Mouse (Mus musculus) hindbrain, embryonic 14.5 days (tissue): Measurements from ENCODE around the gene Fam53a. TPM values are rescaled to one million over a fixed set of nuclear protein-coding genes. Genes with fewer than 3 reads are reported as not detected.

Experiments
- ATAC-seq: fragments of 200-750 bp; cut with Nextera tagmentation; 2 replicates; pipeline ENCODE4 v1.8.0; 2017; ENCODE audit warnings: moderate number of reproducible peaks, mild to moderate bottlenecking, moderate TSS enrichment, moderate library complexity; ENCODE audit not compliant: low FRiP score
- DNase-seq: peaks from one replicate; pipeline ENCODE4 v3.0.0-alpha.2; 2015; ENCODE audit warnings: low spot score
- H3K27ac ChIP-seq: fragments of 300-500 bp; sonication (generic); 2 replicates; pipeline ENCODE4 v1.5.1; 2014; ENCODE audit warnings: mild to moderate bottlenecking, moderate library complexity
- H3K27me3 ChIP-seq: fragments of 300-500 bp; sonication (generic); 2 replicates; pipeline ENCODE4 v1.6.1; 2014; ENCODE audit warnings: mild to moderate bottlenecking, low read length, mixed read lengths; ENCODE audit not compliant: control insufficient read depth, insufficient read depth
- H3K36me3 ChIP-seq: fragments of 300-500 bp; sonication (generic); replicated peaks from 2 replicates; pipeline ENCODE4 v1.6.1; 2014; ENCODE audit not compliant: control insufficient read depth, insufficient read depth
- H3K4me1 ChIP-seq: fragments of 300-500 bp; sonication (generic); replicated peaks from 2 replicates; pipeline ENCODE4 v1.6.1; 2014; ENCODE audit warnings: antibody characterized with exemption, low read length, mixed read lengths; ENCODE audit not compliant: control insufficient read depth, insufficient read depth
- H3K4me2 ChIP-seq: fragments of 300-500 bp; sonication (generic); replicated peaks from 2 replicates; pipeline ENCODE4 v1.6.1; 2014; ENCODE audit warnings: mild to moderate bottlenecking, moderate library complexity
- H3K4me3 ChIP-seq: fragments of 300-500 bp; sonication (generic); replicated peaks from 2 replicates; pipeline ENCODE4 v1.5.1; 2014; ENCODE audit warnings: mild to moderate bottlenecking, low read length
- H3K9ac ChIP-seq: fragments of 300-500 bp; sonication (generic); 2 replicates; pipeline ENCODE4 v1.6.1; 2014
- H3K9me3 ChIP-seq: fragments of 300-500 bp; sonication (generic); 2 replicates; pipeline ENCODE4 v1.6.1; 2016; ENCODE audit warnings: low read length; ENCODE audit not compliant: control insufficient read depth
- WGBS: fragments of 180-500 bp; shearing (Covaris S2); extraction: QIAGEN DNeasy Blood & Tissue Kit; methylation state at CpG from one replicate; pipeline ENCODE4 v1.1.7; 2014; 5-methylcytosine and 5-hydroxymethylcytosine counted together
- polyA plus RNA-seq: library from polyadenylated mRNA; unstranded; fragments of >200 nt; fragmentation: Nextera tagmentation; extraction: Ambion mirVana; gene quantifications from 2 replicates; pipeline ENCODE4 v1.2.1, GENCODE M21; 2014

Gene Fam53a
- polyA plus RNA-seq, 1 experiment from 2014 or later, result 26.8 TPM

GRCm38 (mm10) chr5:33614391-33614790 lies 15.0 kb downstream of the Fam53a start:
- H3K9me3 ChIP-seq, result no peaks in the 10 kb centered on the region
- H3K36me3 ChIP-seq, result peaks cover 31% of the 10 kb centered on the region
- ATAC-seq (no peak), DNase-seq (no peak)
- H3K9ac ChIP-seq, result no peak overlapping the region
- H3K27me3 ChIP-seq, result no peaks in the 10 kb centered on the region
- 89% methylated on average over 6 of the region's 6 CpGs for WGBS
- no peak overlapping the region for H3K4me3 ChIP-seq
- H3K27ac ChIP-seq, result no peak overlapping the region
- no peaks in the 10 kb centered on the region for H3K4me1 ChIP-seq
- no peak overlapping the region for H3K4me2 ChIP-seq

- ATAC-seq (no peak), DNase-seq (no peak)
- H3K4me1 ChIP-seq, result no peaks in the 10 kb centered on the region
- WGBS, result 90% methylated on average over 1 of the region's 1 CpGs
- H3K9me3 ChIP-seq, result no peaks in the 10 kb centered on the region
- H3K4me2 ChIP-seq, result no peak overlapping the region
- H3K27me3 ChIP-seq, result no peaks in the 10 kb centered on the region
- peaks cover 46% of the 10 kb centered on the region for H3K36me3 ChIP-seq
- H3K9ac ChIP-seq, result no peak overlapping the region
- H3K4me3 ChIP-seq, result no peak overlapping the region
- no peak overlapping the region for H3K27ac ChIP-seq
These were observed 17.6 kb downstream of the Fam53a start for GRCm38 (mm10) chr5:33611795-33612194.

GRCm38 (mm10) chr5:33609226-33609625 lies 20.2 kb downstream of the Fam53a start:
- no peaks in the 10 kb centered on the region for H3K4me1 ChIP-seq
- H3K27ac ChIP-seq, result no peak overlapping the region
- WGBS, result 96% methylated on average over 1 of the region's 1 CpGs
- H3K36me3 ChIP-seq, result peaks cover 49% of the 10 kb centered on the region
- no peaks in the 10 kb centered on the region for H3K9me3 ChIP-seq
- ATAC-seq (no peak), DNase-seq (no peak)
- H3K27me3 ChIP-seq, result no peaks in the 10 kb centered on the region
- H3K9ac ChIP-seq, result no peak overlapping the region
- H3K4me3 ChIP-seq, result no peak overlapping the region
- no peak overlapping the region for H3K4me2 ChIP-seq

GRCm38 (mm10) chr5:33607434-33607833 lies 22.0 kb downstream of the Fam53a start:
- H3K9ac ChIP-seq, result no peak overlapping the region
- ATAC-seq (no peak), DNase-seq (no peak)
- no peak overlapping the region for H3K27ac ChIP-seq
- no peaks in the 10 kb centered on the region for H3K9me3 ChIP-seq
- H3K27me3 ChIP-seq, result no peaks in the 10 kb centered on the region
- peaks cover 35% of the 10 kb centered on the region for H3K36me3 ChIP-seq
- H3K4me3 ChIP-seq, result no peak overlapping the region
- H3K4me1 ChIP-seq, result no peaks in the 10 kb centered on the region
- H3K4me2 ChIP-seq, result no peak overlapping the region
- 95% methylated on average over 15 of the region's 15 CpGs for WGBS

GRCm38 (mm10) chr5:33606631-33607030 lies 22.8 kb downstream of the Fam53a start:
- Histone ChIP-seq H3K27me3 (no peaks in the 10 kb centered on the region), H3K9me3 (no peaks in the 10 kb centered on the region), H3K4me3 (no peak overlapping the region), H3K4me1 (no peaks in the 10 kb centered on the region), H3K27ac (no peak overlapping the region), H3K4me2 (no peak overlapping the region), H3K9ac (no peak overlapping the region), H3K36me3 (peaks cover 28% of the 10 kb centered on the region)
- ATAC-seq (no peak), DNase-seq (no peak)
- 65% methylated on average over 7 of the region's 7 CpGs for WGBS

GRCm38 (mm10) chr5:33605314-33605713 lies 24.1 kb downstream of the Fam53a start:
- H3K36me3 ChIP-seq, result peaks cover 33% of the 10 kb centered on the region

GRCm38 (mm10) chr5:33593620-33594019 lies 35.8 kb downstream of the Fam53a start:
- no peaks in the 10 kb centered on the region for H3K36me3 ChIP-seq
- no peaks in the 10 kb centered on the region for H3K4me1 ChIP-seq
- no peak overlapping the region for H3K4me2 ChIP-seq
- H3K9me3 ChIP-seq, result no peaks in the 10 kb centered on the region
- no peak overlapping the region for H3K4me3 ChIP-seq
- DNase-seq (no peak), ATAC-seq (no peak)
- H3K27me3 ChIP-seq, result no peaks in the 10 kb centered on the region
- no peak overlapping the region for H3K27ac ChIP-seq
- 31% methylated on average over 2 of the region's 2 CpGs for WGBS
- H3K9ac ChIP-seq, result no peak overlapping the region

More at GRCm38 (mm10) chr5:33605314-33605713, 24.1 kb downstream of the Fam53a start:
- Histone ChIP-seq H3K27me3 (no peaks in the 10 kb centered on the region), H3K4me1 (no peaks in the 10 kb centered on the region), H3K4me3 (no peak overlapping the region), H3K9me3 (no peaks in the 10 kb centered on the region), H3K4me2 (no peak overlapping the region), H3K9ac (no peak overlapping the region), H3K27ac (no peak overlapping the region)
- WGBS, result 82% methylated on average over 5 of the region's 5 CpGs
- no peak for ATAC-seq
- no peak for DNase-seq

- Histone ChIP-seq H3K9ac (no peak overlapping the region), H3K4me2 (no peak overlapping the region), H3K4me3 (no peak overlapping the region), H3K27me3 (no peaks in the 10 kb centered on the region), H3K9me3 (no peaks in the 10 kb centered on the region), H3K27ac (no peak overlapping the region), H3K36me3 (no peaks in the 10 kb centered on the region), H3K4me1 (0 out of 2 replicates have a peak, but pooled peaks cover 7% of the 10 kb centered on the region)
- 69% methylated on average over 5 of the region's 5 CpGs for WGBS
- ATAC-seq (peak; percentile 72; the same call in 1 of the 2 replicates), DNase-seq (peak; percentile 90)
These were observed 40.1 kb downstream of the Fam53a start for GRCm38 (mm10) chr5:33589221-33589888.

GRCm38 (mm10) chr5:33588066-33588465 lies 41.4 kb downstream of the Fam53a start:
- Histone ChIP-seq H3K9ac (no peak overlapping the region), H3K9me3 (no peaks in the 10 kb centered on the region), H3K27me3 (no peaks in the 10 kb centered on the region), H3K4me1 (0 out of 2 replicates have a peak, but pooled peaks cover 7% of the 10 kb centered on the region), H3K4me2 (no peak overlapping the region), H3K36me3 (no peaks in the 10 kb centered on the region), H3K4me3 (no peak overlapping the region), H3K27ac (no peak overlapping the region)
- no peak for DNase-seq
- WGBS, result 74% methylated on average over 3 of the region's 3 CpGs
- ATAC-seq, result no peak
